Mouse (Mus musculus): ENCODE measurements around the gene Pcdh15. TPM values are rescaled to one million over a fixed set of nuclear protein-coding genes. Genes with fewer than 3 reads are reported as not detected.

Pcdh15 gene
- polyA plus RNA-seq, 1 experiment from 2014 or later = 14.9 TPM

DNA sequence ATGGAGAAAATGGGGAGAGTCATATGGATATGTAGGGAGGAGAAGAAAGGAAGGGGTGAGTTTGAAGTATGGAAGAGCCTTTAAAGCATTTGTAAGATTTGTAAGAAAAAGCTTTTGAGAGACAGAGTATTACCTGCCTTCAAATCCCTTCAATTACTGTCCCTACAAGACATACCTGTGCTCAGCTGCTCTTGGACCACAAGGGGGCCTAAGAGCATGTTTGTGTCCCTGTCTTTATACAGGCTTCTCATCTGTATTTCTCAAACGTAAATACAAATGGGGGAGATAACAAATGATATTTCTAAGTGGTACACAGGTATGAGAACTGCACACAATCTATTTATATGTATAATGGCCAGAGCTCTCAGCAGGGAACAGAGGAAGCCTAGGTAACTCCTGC lies 1118.1 kb downstream of the Pcdh15 start:
- Histone ChIP-seq H3K4me1 (replicated peaks; ENCODE audit: control insufficient read depth, insufficient read depth, low read length) (no peaks in the 10 kb centered on the region), H3K27ac (no peak overlapping the region), H3K9ac (no peak overlapping the region), H3K4me2 (replicated peaks) (no peak overlapping the region), H3K27me3 (ENCODE audit: control insufficient read depth, insufficient read depth, low read length) (no peaks in the 10 kb centered on the region), H3K9me3 (ENCODE audit: control insufficient read depth, low read length) (no peaks in the 10 kb centered on the region), H3K4me3 (replicated peaks; ENCODE audit: low read length) (no peak overlapping the region), H3K36me3 (replicated peaks; ENCODE audit: control insufficient read depth, insufficient read depth) (no peaks in the 10 kb centered on the region)
- DNase-seq (ENCODE audit: low spot score) = no peak
- 53% methylated on average over 1 of the region's 1 CpGs for WGBS
- no peak for ATAC-seq (ENCODE audit: low FRiP score)

DNA sequence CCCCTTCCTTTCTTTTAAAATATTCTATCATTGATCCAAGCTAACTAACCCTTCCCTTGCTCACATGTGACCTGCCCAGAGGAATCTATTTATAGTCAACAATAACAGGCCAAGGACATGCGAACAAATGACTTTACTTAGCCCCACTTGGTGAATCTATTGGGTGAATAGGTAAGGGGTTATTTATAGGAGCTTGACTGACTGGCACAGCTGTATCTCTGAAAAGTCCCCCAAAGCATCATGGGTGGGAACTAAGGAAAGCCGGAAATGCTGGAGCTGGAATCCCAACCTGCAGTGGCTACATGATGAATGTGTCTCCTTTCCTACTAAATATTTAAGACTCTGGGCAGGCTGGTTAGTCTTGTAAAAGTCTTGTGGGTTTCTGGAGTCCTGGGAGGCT lies 1121.3 kb downstream of the Pcdh15 start:
- Histone ChIP-seq H3K36me3 (replicated peaks; ENCODE audit: control insufficient read depth, insufficient read depth) (no peaks in the 10 kb centered on the region), H3K9me3 (ENCODE audit: control insufficient read depth, low read length) (no peaks in the 10 kb centered on the region), H3K4me3 (replicated peaks; ENCODE audit: low read length) (no peak overlapping the region), H3K9ac (no peak overlapping the region), H3K4me1 (replicated peaks; ENCODE audit: control insufficient read depth, insufficient read depth, low read length) (no peaks in the 10 kb centered on the region), H3K4me2 (replicated peaks) (no peak overlapping the region), H3K27me3 (ENCODE audit: control insufficient read depth, insufficient read depth, low read length) (no peaks in the 10 kb centered on the region), H3K27ac (no peak overlapping the region)
- 82% methylated on average over 2 of the region's 2 CpGs for WGBS
- DNase-seq (ENCODE audit: low spot score) = no peak
- no peak for ATAC-seq (ENCODE audit: low FRiP score)

DNA sequence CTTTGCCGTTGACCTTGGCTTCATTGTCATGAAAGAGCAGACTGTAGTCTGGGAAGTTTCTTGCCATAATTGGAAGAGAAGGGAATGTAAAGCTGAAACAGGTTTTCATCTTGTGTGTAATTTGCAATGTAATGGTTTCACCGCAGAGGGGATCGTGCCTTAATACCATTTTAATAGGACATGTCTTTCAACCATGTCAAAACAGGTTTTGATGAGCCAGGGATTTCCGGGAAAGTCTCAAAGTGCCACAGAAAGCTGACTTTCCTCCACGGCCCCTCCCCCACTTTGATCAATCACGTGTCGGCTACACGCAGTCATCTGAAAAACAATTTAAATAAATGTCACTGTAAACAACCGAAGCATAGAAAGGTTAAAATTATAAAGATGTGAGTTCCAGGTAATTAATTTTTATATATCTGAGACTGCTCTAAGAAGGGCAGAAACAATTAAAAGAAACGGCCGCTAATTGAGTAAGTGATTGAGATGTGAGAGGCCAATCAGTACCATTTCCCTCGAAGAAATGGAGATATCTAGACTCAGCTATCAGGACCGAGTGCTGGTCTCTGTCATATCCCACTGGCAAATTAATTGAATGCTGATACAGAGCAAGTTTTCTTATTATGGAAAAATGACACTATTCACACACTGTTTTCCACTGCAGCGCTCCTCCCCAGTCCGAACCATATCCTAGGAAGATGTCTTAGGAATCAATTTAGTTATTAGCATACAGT lies 1158.7 kb downstream of the Pcdh15 start:
- peak overlapping the region; percentile 12; the same call in 1 of the 2 replicates for H3K4me2 ChIP-seq (replicated peaks)

DNA sequence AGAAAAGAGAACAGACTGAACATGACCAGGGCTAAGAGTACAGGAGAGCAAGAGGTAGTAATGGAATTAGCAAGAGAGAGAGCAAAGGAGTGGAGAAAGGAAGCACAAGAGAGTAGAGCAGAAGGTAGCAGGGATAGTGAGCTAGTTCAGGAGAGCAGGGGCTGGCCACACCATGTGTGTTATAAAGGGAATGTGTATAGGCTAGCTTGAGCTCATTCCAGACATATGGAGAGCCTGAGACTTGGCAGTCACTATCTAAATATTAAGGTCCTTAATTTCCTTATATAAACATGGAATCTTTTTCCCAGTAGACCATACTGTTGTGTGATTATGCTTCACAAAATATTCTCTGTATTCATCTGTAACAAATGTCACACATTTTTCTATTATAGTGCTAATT lies 1159.5 kb downstream of the Pcdh15 start:
- Histone ChIP-seq H3K27me3 (ENCODE audit: control insufficient read depth, insufficient read depth, low read length) (no peaks in the 10 kb centered on the region), H3K9ac (no peak overlapping the region)
- no peak for ATAC-seq (ENCODE audit: low FRiP score)

More for the DNA sequence above, 1158.7 kb downstream of the Pcdh15 start:
- DNase-seq (ENCODE audit: low spot score) (no peak), ATAC-seq (ENCODE audit: low FRiP score) (peak; percentile 60; the same call in 1 of the 2 replicates)
- Histone ChIP-seq H3K4me3 (replicated peaks; ENCODE audit: low read length) (no peak overlapping the region), H3K36me3 (replicated peaks; ENCODE audit: control insufficient read depth, insufficient read depth) (no peaks in the 10 kb centered on the region), H3K9me3 (ENCODE audit: control insufficient read depth, low read length) (no peaks in the 10 kb centered on the region), H3K4me1 (replicated peaks; ENCODE audit: control insufficient read depth, insufficient read depth, low read length) (no peaks in the 10 kb centered on the region), H3K9ac (no peak overlapping the region), H3K27ac (no peak overlapping the region), H3K27me3 (ENCODE audit: control insufficient read depth, insufficient read depth, low read length) (no peaks in the 10 kb centered on the region)
- 66% methylated on average over 15 of the region's 15 CpGs for WGBS

DNA sequence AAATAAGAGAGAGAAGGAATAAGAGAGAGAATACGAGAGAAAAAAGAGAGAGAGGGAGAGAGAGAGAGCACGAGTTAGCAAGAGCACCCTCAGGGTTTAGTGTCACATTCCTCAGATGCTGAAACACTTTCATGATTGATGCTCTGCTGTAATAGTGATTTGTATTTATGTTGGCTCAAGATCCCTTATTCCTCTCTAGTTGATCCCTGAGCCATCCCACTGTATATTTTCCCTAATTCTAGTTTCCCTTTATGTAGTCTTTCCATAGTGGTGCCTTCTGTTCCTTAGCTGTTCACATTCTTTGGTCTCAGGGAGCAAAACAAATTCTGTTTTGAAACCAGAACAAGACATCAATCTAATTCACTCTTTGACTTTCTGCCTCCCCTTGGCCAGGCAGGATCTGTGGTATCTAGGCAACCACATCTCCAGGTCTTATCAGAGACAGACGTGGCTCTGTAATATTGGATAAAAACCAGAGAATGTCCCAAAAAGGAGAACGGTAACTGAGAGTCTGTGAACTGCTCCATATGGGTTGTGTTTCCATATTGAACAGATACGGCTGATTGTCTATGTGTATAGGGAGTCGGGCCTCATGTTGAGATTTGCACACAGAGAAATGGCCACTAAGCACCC lies 1170.6 kb downstream of the Pcdh15 start:
- Histone ChIP-seq H3K27me3 (ENCODE audit: control insufficient read depth, insufficient read depth, low read length) (no peaks in the 10 kb centered on the region), H3K36me3 (replicated peaks; ENCODE audit: control insufficient read depth, insufficient read depth) (no peaks in the 10 kb centered on the region), H3K9me3 (ENCODE audit: control insufficient read depth, low read length) (no peaks in the 10 kb centered on the region), H3K4me1 (replicated peaks; ENCODE audit: control insufficient read depth, insufficient read depth, low read length) (peaks cover 6% of the 10 kb centered on the region; the same call in 1 of the 2 replicates), H3K27ac (no peak overlapping the region), H3K4me3 (replicated peaks; ENCODE audit: low read length) (no peak overlapping the region), H3K4me2 (replicated peaks) (no peak overlapping the region), H3K9ac (no peak overlapping the region)
- 55% methylated on average over 6 of the region's 6 CpGs for WGBS
- no peak for ATAC-seq (ENCODE audit: low FRiP score)
- no peak for DNase-seq (ENCODE audit: low spot score)

More for the DNA sequence above, 1159.5 kb downstream of the Pcdh15 start:
- Histone ChIP-seq H3K4me2 (replicated peaks) (no peak overlapping the region), H3K9me3 (ENCODE audit: control insufficient read depth, low read length) (no peaks in the 10 kb centered on the region), H3K4me1 (replicated peaks; ENCODE audit: control insufficient read depth, insufficient read depth, low read length) (no peaks in the 10 kb centered on the region), H3K36me3 (replicated peaks; ENCODE audit: control insufficient read depth, insufficient read depth) (no peaks in the 10 kb centered on the region), H3K4me3 (replicated peaks; ENCODE audit: low read length) (no peak overlapping the region), H3K27ac (0 out of 2 replicates have a peak overlapping the region, but pooled peaks have one; percentile 20)
- DNase-seq (ENCODE audit: low spot score) = no peak

DNA sequence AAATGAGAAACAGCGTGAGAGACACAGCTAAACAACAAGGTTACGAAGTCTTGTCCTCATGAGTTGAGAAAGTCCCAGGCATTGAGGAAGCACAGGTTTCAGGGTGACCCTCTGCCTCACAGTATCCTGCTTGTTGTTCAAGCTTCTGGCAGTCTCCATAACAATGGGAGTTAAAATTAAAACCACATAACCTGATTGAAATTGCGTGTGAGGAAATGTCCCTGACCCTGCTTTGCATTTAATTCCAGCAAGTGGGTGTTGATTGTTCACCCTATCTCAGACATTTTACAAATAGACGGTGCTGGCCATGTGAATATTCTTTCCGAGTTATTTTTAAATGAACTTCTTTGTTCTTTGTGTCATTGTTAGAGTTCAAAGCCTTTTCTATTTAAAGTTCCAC lies 1171.8 kb downstream of the Pcdh15 start:
- ATAC-seq (ENCODE audit: low FRiP score) (no peak), DNase-seq (ENCODE audit: low spot score) (no peak)
- Histone ChIP-seq H3K4me2 (replicated peaks) (no peak overlapping the region), H3K4me3 (replicated peaks; ENCODE audit: low read length) (no peak overlapping the region), H3K27ac (no peak overlapping the region), H3K27me3 (ENCODE audit: control insufficient read depth, insufficient read depth, low read length) (no peaks in the 10 kb centered on the region), H3K4me1 (replicated peaks; ENCODE audit: control insufficient read depth, insufficient read depth, low read length) (peaks cover 6% of the 10 kb centered on the region; the same call in 1 of the 2 replicates), H3K9ac (no peak overlapping the region), H3K9me3 (ENCODE audit: control insufficient read depth, low read length) (no peaks in the 10 kb centered on the region), H3K36me3 (replicated peaks; ENCODE audit: control insufficient read depth, insufficient read depth) (no peaks in the 10 kb centered on the region)
- 92% methylated on average over 5 of the region's 5 CpGs for WGBS

DNA sequence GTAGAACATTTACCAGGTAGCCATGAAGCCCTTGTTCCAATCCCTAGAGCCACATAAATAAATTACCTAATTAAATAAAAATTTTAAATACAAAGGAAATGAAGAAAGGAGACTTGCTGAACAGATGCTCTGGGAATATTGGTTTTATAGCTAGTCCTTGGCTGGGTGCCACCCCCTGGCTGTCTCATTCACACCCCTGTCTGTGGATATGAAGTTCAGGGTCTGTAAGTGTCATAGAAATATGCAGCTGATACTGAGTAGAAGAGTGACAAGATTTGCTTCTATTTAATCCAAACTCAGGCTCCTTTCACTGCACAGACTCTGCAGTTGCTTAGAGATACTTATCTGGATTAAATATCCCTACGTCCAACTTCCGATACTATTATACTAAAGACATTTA lies 1205.0 kb downstream of the Pcdh15 start:
- Histone ChIP-seq H3K27ac (no peak overlapping the region), H3K4me2 (replicated peaks) (no peak overlapping the region), H3K4me1 (replicated peaks; ENCODE audit: control insufficient read depth, insufficient read depth, low read length) (no peaks in the 10 kb centered on the region), H3K4me3 (replicated peaks; ENCODE audit: low read length) (no peak overlapping the region), H3K36me3 (replicated peaks; ENCODE audit: control insufficient read depth, insufficient read depth) (no peaks in the 10 kb centered on the region), H3K9ac (no peak overlapping the region), H3K27me3 (ENCODE audit: control insufficient read depth, insufficient read depth, low read length) (no peaks in the 10 kb centered on the region), H3K9me3 (ENCODE audit: control insufficient read depth, low read length) (no peaks in the 10 kb centered on the region)
- DNase-seq (ENCODE audit: low spot score) = peak; percentile 37
- 84% methylated on average over 2 of the region's 2 CpGs for WGBS
- ATAC-seq (ENCODE audit: low FRiP score) = peak; percentile 48; the same call in 1 of the 2 replicates

DNA sequence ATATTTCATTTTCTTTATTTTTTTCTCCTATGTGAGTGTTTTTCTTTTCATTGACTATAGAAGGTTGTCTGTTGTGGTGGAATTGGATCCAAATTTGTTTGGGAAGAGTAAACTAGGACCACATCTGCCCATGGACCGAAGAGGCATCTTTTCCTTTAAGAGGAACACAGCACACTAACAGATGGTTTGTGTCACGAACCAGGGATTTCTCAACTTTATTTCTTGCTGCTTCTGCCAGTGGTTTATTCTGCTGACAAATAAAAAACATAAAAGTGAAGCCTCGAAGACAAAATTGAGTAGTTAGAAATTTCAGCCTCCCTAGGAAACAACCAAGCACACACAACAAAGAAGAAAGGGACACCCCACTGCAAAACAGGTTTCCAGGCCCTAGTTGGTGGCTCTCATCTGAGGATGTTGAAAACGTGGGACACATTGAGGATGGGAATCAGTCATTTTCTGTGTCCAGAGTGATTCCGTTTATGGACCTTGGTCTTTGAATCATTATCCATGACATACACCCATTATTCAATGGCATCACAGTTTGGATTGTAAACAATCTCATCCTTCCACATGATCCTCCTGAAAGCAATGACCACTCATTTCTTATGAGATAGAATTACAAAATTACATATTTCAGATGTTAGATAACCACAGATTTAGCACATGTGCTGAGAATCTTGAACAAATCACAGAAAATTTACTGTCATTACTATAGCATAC lies 1206.5 kb downstream of the Pcdh15 start:
- 74% methylated on average over 5 of the region's 5 CpGs for WGBS
- no peak for DNase-seq (ENCODE audit: low spot score)
- no peak overlapping the region for H3K4me2 ChIP-seq (replicated peaks)
- H3K9ac ChIP-seq = no peak overlapping the region
- no peaks in the 10 kb centered on the region for H3K36me3 ChIP-seq (replicated peaks; ENCODE audit: control insufficient read depth, insufficient read depth)
- no peaks in the 10 kb centered on the region for H3K4me1 ChIP-seq (replicated peaks; ENCODE audit: control insufficient read depth, insufficient read depth, low read length)
- H3K9me3 ChIP-seq (ENCODE audit: control insufficient read depth, low read length) = no peaks in the 10 kb centered on the region
- no peak overlapping the region for H3K27ac ChIP-seq
- H3K27me3 ChIP-seq (ENCODE audit: control insufficient read depth, insufficient read depth, low read length) = no peaks in the 10 kb centered on the region
- H3K4me3 ChIP-seq (replicated peaks; ENCODE audit: low read length) = no peak overlapping the region
- ATAC-seq (ENCODE audit: low FRiP score) = no peak

DNA sequence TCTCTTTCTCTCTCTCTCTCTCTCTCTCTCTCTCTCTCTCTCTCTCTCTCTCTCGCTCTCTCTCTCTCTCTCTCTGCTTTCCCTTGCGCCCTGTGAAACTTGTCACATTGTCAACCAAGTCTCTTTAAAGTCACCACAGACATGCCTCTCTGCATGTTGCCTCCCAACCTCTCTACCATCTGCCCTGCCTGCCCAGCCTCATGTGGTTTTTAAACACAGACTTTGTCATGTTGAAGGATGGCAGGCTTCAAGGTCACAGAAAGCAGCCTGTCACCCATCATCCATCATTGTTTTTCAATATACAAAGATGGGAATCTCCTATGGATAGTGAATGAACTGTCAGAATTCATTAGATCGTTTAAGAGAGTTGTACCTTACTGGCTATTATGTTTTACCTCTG lies 1207.9 kb downstream of the Pcdh15 start:
- ATAC-seq (ENCODE audit: low FRiP score) (no peak), DNase-seq (ENCODE audit: low spot score) (no peak)
- 59% methylated on average over 3 of the region's 3 CpGs for WGBS

More for the DNA sequence above, 1207.9 kb downstream of the Pcdh15 start:
- no peak overlapping the region for H3K27ac ChIP-seq
- no peaks in the 10 kb centered on the region for H3K9me3 ChIP-seq (ENCODE audit: control insufficient read depth, low read length)
- no peak overlapping the region for H3K4me3 ChIP-seq (replicated peaks; ENCODE audit: low read length)
- no peaks in the 10 kb centered on the region for H3K4me1 ChIP-seq (replicated peaks; ENCODE audit: control insufficient read depth, insufficient read depth, low read length)
- H3K4me2 ChIP-seq (replicated peaks) = no peak overlapping the region
- no peaks in the 10 kb centered on the region for H3K27me3 ChIP-seq (ENCODE audit: control insufficient read depth, insufficient read depth, low read length)
- H3K9ac ChIP-seq = no peak overlapping the region
- H3K36me3 ChIP-seq (replicated peaks; ENCODE audit: control insufficient read depth, insufficient read depth) = no peaks in the 10 kb centered on the region

Measured in hindbrain, embryonic 14.5 days (tissue).